ENCODE assay signal across 10 mouse cellular contexts in the genomic region with DNA sequence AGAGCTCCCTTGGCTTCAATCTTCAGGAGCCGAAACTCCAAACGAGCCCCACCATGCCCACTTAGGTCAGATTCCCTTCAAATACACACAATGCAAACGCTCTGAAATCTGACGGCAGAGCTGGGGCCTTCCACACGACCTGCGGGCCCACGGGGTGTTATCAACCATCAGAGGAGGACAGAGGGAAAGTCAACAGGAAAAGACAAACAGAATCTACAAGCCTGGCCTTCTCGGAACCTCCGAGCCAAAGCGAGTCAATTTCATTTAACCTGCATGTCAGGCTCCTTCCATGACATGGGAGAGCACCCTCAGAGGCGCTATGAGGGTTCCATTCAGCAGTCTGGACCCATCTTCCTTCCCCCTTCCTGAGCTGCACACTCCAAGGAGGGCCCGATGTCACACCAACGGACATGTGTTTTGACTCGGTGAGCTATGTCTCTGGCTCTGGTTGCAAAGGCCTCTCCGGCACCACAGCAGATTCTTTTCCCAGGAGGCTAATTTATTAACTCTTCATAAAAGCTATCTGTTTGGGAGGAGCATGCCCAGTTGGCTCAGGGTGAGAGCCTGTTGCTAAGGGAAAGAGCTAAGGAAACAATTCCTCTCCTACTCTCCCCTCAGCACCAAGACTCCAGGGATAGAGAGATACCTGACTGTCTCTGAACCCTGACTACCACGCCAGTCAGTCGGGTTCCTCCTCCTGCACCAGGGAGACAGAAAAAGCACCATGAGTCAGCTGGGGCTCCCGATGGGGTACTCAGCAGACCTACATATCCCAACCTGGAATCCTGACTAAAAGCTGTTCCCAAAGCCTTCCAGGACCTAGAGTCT. TPM values are rescaled to one million over a fixed set of nuclear protein-coding genes. Genes with fewer than 3 reads are reported as not detected.
DNase-seq lines count a peak whose midpoint lies in the region; ATAC-seq and TF ChIP-seq lines count a peak whose summit lies in the region.
"Had no signal": no experiment of that assay in that cellular context is flagged by ENCODE, and none has a peak within 500 bp of the region (broad histone marks: within the 10 kb centered on the region; RNA-seq: fewer than 3 reads in every experiment).

No protein-coding gene starts in this region.

- H3K9ac ChIP-seq in forebrain, embryonic 15.5 days (replicated peaks): no peak overlapping the region
- no peak overlapping the region for H3K9ac ChIP-seq in forebrain, embryonic 14.5 days (ENCODE audit: low read length)
- no peak overlapping the region for H3K9ac ChIP-seq in kidney, postnatal 0 days (ENCODE audit: low read depth, low read length)
- no peak overlapping the region for H3K9ac ChIP-seq in embryonic facial prominence, embryonic 13.5 days

- no peak for TF ChIP-seq CTCF in kidney, postnatal 0 days (IDR thresholded peaks at IDR 0.05; ENCODE audit: low read depth)

- H3K9me3 ChIP-seq in forebrain, embryonic 15.5 days: no peaks in the 10 kb centered on the region
- H3K9me3 ChIP-seq in forebrain, embryonic 14.5 days (replicated peaks; ENCODE audit: control insufficient read depth, low read length): no peaks in the 10 kb centered on the region
- H3K9me3 ChIP-seq in kidney, postnatal 0 days (replicated peaks; ENCODE audit: low read length): no peaks in the 10 kb centered on the region
- no peaks in the 10 kb centered on the region for H3K9me3 ChIP-seq in embryonic facial prominence, embryonic 13.5 days

- H3K27me3 ChIP-seq in forebrain, embryonic 15.5 days: no peaks in the 10 kb centered on the region
- no peaks in the 10 kb centered on the region for H3K27me3 ChIP-seq in forebrain, embryonic 14.5 days (replicated peaks; ENCODE audit: control insufficient read depth, insufficient read depth, low read length)
- no peaks in the 10 kb centered on the region for H3K27me3 ChIP-seq in kidney, postnatal 0 days (ENCODE audit: insufficient read depth, low read length)
- no peaks in the 10 kb centered on the region for H3K27me3 ChIP-seq in embryonic facial prominence, embryonic 13.5 days

- H3K4me2 ChIP-seq in forebrain, embryonic 15.5 days (replicated peaks): no peak overlapping the region
- H3K4me2 ChIP-seq in forebrain, embryonic 14.5 days (ENCODE audit: low read length): no peak overlapping the region
- H3K4me2 ChIP-seq in kidney, postnatal 0 days (ENCODE audit: low read length): no peak overlapping the region
- H3K4me2 ChIP-seq in embryonic facial prominence, embryonic 13.5 days: no peak overlapping the region

- no peak for ATAC-seq in forebrain, embryonic 15.5 days (replicated peaks)
- no peak for ATAC-seq in forebrain, embryonic 14.5 days
- no peak for ATAC-seq in kidney, postnatal 0 days (replicated peaks; ENCODE audit: low FRiP score, low read depth)
- no peak for ATAC-seq in embryonic facial prominence, embryonic 13.5 days (ENCODE audit: insufficient number of reproducible peaks, insufficient read depth, low FRiP score, low TSS enrichment, low read depth)

- WGBS in forebrain, embryonic 15.5 days: 83% methylated on average over 18 of the region's 18 CpGs
- 89% methylated on average over 18 of the region's 18 CpGs for WGBS in forebrain, embryonic 14.5 days
- 61% methylated on average over 18 of the region's 18 CpGs for WGBS in kidney, postnatal 0 days
- WGBS in embryonic facial prominence, embryonic 13.5 days: 85% methylated on average over 18 of the region's 18 CpGs

- peak overlapping the region; percentile 5; the same call in 1 of the 2 replicates for H3K27ac ChIP-seq in forebrain, embryonic 15.5 days (replicated peaks)
- no peak overlapping the region for H3K27ac ChIP-seq in forebrain, embryonic 14.5 days (ENCODE audit: low read depth, low read length)
- no peak overlapping the region for H3K27ac ChIP-seq in kidney, postnatal 0 days
- H3K27ac ChIP-seq in embryonic facial prominence, embryonic 13.5 days: 0 out of 2 replicates have a peak overlapping the region, but pooled peaks have one; percentile 28
- H3K27ac ChIP-seq: heart, adult 2 months had no signal

- DNase-seq in forebrain, embryonic 14.5 days (ENCODE audit: low spot score): no peak
- DNase-seq in kidney, postnatal 0 days (ENCODE audit: low spot score): peak; percentile 61
- DNase-seq in kidney, adult 18-20 months: no peak
- DNase-seq in kidney, postnatal 14 days: peak; percentile 41
- no peak for DNase-seq in left cerebral cortex, adult 18-20 months (ENCODE audit: low spot score in 2 of 2)
- no peak for DNase-seq in cerebellum, adult 11 months
- DNase-seq: heart, adult 2 months; lung, adult 2 months had no signal

- H3K4me1 ChIP-seq in forebrain, embryonic 15.5 days: peaks cover 17% of the 10 kb centered on the region
- H3K4me1 ChIP-seq in forebrain, embryonic 14.5 days (ENCODE audit: control insufficient read depth, insufficient read depth, low read length): peaks cover 13% of the 10 kb centered on the region; the same call in 1 of the 2 replicates
- peaks cover 16% of the 10 kb centered on the region for H3K4me1 ChIP-seq in kidney, postnatal 0 days (replicated peaks; ENCODE audit: insufficient read depth, low read length)
- peaks cover 12% of the 10 kb centered on the region; the same call in 1 of the 2 replicates for H3K4me1 ChIP-seq in embryonic facial prominence, embryonic 13.5 days

- peaks cover 15% of the 10 kb centered on the region for H3K36me3 ChIP-seq in forebrain, embryonic 15.5 days
- H3K36me3 ChIP-seq in forebrain, embryonic 14.5 days (ENCODE audit: control insufficient read depth, insufficient read depth, low read length): peaks cover 52% of the 10 kb centered on the region
- peaks cover 9% of the 10 kb centered on the region for H3K36me3 ChIP-seq in kidney, postnatal 0 days (ENCODE audit: insufficient read depth, low read length)
- H3K36me3 ChIP-seq in embryonic facial prominence, embryonic 13.5 days: peaks cover 64% of the 10 kb centered on the region

- no peak overlapping the region for H3K4me3 ChIP-seq in forebrain, embryonic 15.5 days
- H3K4me3 ChIP-seq in forebrain, embryonic 14.5 days (ENCODE audit: low read depth, low read length): no peak overlapping the region
- H3K4me3 ChIP-seq in kidney, postnatal 0 days (replicated peaks; ENCODE audit: low read depth, low read length): no peak overlapping the region
- H3K4me3 ChIP-seq in embryonic facial prominence, embryonic 13.5 days: no peak overlapping the region
- H3K4me3 ChIP-seq: heart, adult 2 months had no signal

RNA-seq across cellular contexts. Expression of gene Msi2, which starts 42.6 kb away (rescaled TPM):
- polyA plus RNA-seq in forebrain, embryonic 15.5 days (2015; fragmentation: Nextera tagmentation; extraction: Ambion mirVana): 25.3 and 27.1 TPM in 2 replicates
- 19.9 and 20.3 TPM in 2 replicates for polyA plus RNA-seq in forebrain, embryonic 14.5 days (2014; fragmentation: Nextera tagmentation; extraction: Ambion mirVana)
- 24.5 and 28.2 TPM in 2 replicates for polyA plus RNA-seq in kidney, postnatal 0 days (2015; fragmentation: Nextera tagmentation; extraction: Ambion mirVana)
- polyA plus RNA-seq in embryonic facial prominence, embryonic 13.5 days (2015; fragmentation: Nextera tagmentation; extraction: Ambion mirVana): 18.7 and 19.0 TPM in 2 replicates
- total RNA-seq in left cerebral cortex, adult 18-20 months (2021): 100 to 1,000 TPM; 119 to 127 TPM

Comparison
In these comparisons a context has a peak if more than half of its experiments do, and no peak if none do; other contexts are left out.
1. H3K27ac ChIP-seq: peak in forebrain, embryonic 15.5 days (single experiment) and embryonic facial prominence, embryonic 13.5 days (single experiment); none in forebrain, embryonic 14.5 days (single experiment) and kidney, postnatal 0 days (single experiment).
2. DNase-seq: peak in kidney, postnatal 0 days (single experiment) and kidney, postnatal 14 days (single experiment); none in forebrain, embryonic 14.5 days (single experiment), kidney, adult 18-20 months (single experiment), left cerebral cortex, adult 18-20 months (0 of 2) and cerebellum, adult 11 months (single experiment).